29 mouse cellular contexts compared by ENCODE assay signal in genomic region chr16:51917540-51917939, GRCm38 (mm10).
DNase-seq lines count a peak whose midpoint lies in the region; ATAC-seq and TF ChIP-seq lines count a peak whose summit lies in the region.
"Had no signal": no experiment of that assay in that cellular context is flagged by ENCODE, and none has a peak within 500 bp of the region (broad histone marks: within the 10 kb centered on the region; RNA-seq: fewer than 3 reads in every experiment).

No protein-coding gene starts in this region.

- H3K9ac ChIP-seq in hindbrain, postnatal 0 days (replicated peaks; ENCODE audit: low read length), result no peak overlapping the region
- H3K9ac ChIP-seq in midbrain, embryonic 11.5 days (ENCODE audit: low read length), result no peak overlapping the region
- H3K9ac ChIP-seq in midbrain, embryonic 13.5 days (replicated peaks), result no peak overlapping the region
- no peak overlapping the region for H3K9ac ChIP-seq in intestine, postnatal 0 days (ENCODE audit: low read depth, low read length)
- H3K9ac ChIP-seq: embryonic facial prominence, embryonic 13.5 days; forebrain, embryonic 12.5 days; heart, embryonic 13.5 days; hindbrain, embryonic 15.5 days had no signal

- no peak overlapping the region for H3K4me2 ChIP-seq in hindbrain, postnatal 0 days (ENCODE audit: low read depth, low read length)
- H3K4me2 ChIP-seq in midbrain, embryonic 11.5 days, result no peak overlapping the region
- no peak overlapping the region for H3K4me2 ChIP-seq in midbrain, embryonic 13.5 days (replicated peaks)
- H3K4me2 ChIP-seq in intestine, postnatal 0 days (replicated peaks; ENCODE audit: low read depth), result no peak overlapping the region
- H3K4me2 ChIP-seq: embryonic facial prominence, embryonic 13.5 days; forebrain, embryonic 12.5 days; hindbrain, embryonic 15.5 days had no signal

- peak overlapping the region; percentile 35; the same call in 1 of the 2 replicates for H3K27ac ChIP-seq in hindbrain, embryonic 10.5 days
- H3K27ac ChIP-seq in hindbrain, postnatal 0 days, result no peak overlapping the region
- no peak overlapping the region; the same call in 1 of the 2 replicates for H3K27ac ChIP-seq in midbrain, embryonic 11.5 days (ENCODE audit: low read depth, low read length)
- H3K27ac ChIP-seq in midbrain, embryonic 13.5 days, result no peak overlapping the region
- no peak overlapping the region for H3K27ac ChIP-seq in intestine, postnatal 0 days (ENCODE audit: low read depth, low read length)
- H3K27ac ChIP-seq: embryonic facial prominence, embryonic 13.5 days; forebrain, embryonic 12.5 days; heart, adult 2 months; heart, embryonic 10.5 days; heart, embryonic 13.5 days; hindbrain, embryonic 15.5 days had no signal

- ATAC-seq in hindbrain, postnatal 0 days, result no peak
- ATAC-seq in midbrain, embryonic 11.5 days (ENCODE audit: low FRiP score), result no peak
- ATAC-seq in midbrain, embryonic 13.5 days, result no peak
- no peak for ATAC-seq in intestine, postnatal 0 days
- ATAC-seq: inflammation-experienced regulatory T-cells, adult 6 months; intestine, embryonic 16.5 days; Patski had no signal

- no peaks in the 10 kb centered on the region for H3K9me3 ChIP-seq in hindbrain, embryonic 10.5 days
- no peaks in the 10 kb centered on the region for H3K9me3 ChIP-seq in hindbrain, postnatal 0 days (ENCODE audit: low read length)
- H3K9me3 ChIP-seq in midbrain, embryonic 11.5 days (ENCODE audit: control insufficient read depth, low read length), result no peaks in the 10 kb centered on the region
- H3K9me3 ChIP-seq in midbrain, embryonic 13.5 days, result no peaks in the 10 kb centered on the region
- H3K9me3 ChIP-seq in intestine, postnatal 0 days (ENCODE audit: control insufficient read depth), result no peaks in the 10 kb centered on the region
- H3K9me3 ChIP-seq: embryonic facial prominence, embryonic 10.5 days; embryonic facial prominence, embryonic 13.5 days; forebrain, embryonic 12.5 days; G1E; heart, embryonic 10.5 days; hindbrain, embryonic 15.5 days had no signal

- TF ChIP-seq CTCF in hindbrain, postnatal 0 days (IDR thresholded peaks at IDR 0.05; ENCODE audit: low read depth), result no peak
- TF ChIP-seq CTCF in intestine, postnatal 0 days (IDR thresholded peaks at IDR 0.05; ENCODE audit: low read depth), result no peak

- H3K4me1 ChIP-seq in hindbrain, embryonic 10.5 days (replicated peaks), result peaks cover 17% of the 10 kb centered on the region; the same call in 1 of the 2 replicates
- no peaks in the 10 kb centered on the region for H3K4me1 ChIP-seq in hindbrain, postnatal 0 days (ENCODE audit: insufficient read depth, low read length)
- H3K4me1 ChIP-seq in midbrain, embryonic 11.5 days (ENCODE audit: control insufficient read depth, insufficient read depth, low read length), result peaks cover 7% of the 10 kb centered on the region
- peaks cover 25% of the 10 kb centered on the region for H3K4me1 ChIP-seq in midbrain, embryonic 13.5 days (replicated peaks)
- no peaks in the 10 kb centered on the region for H3K4me1 ChIP-seq in intestine, postnatal 0 days (replicated peaks; ENCODE audit: control insufficient read depth, insufficient read depth, low read length)

- 42% methylated on average over 2 of the region's 2 CpGs for WGBS in hindbrain, embryonic 10.5 days
- 44% methylated on average over 2 of the region's 2 CpGs for WGBS in hindbrain, postnatal 0 days
- 43% methylated on average over 2 of the region's 2 CpGs for WGBS in midbrain, embryonic 11.5 days
- 46% methylated on average over 2 of the region's 2 CpGs for WGBS in midbrain, embryonic 13.5 days
- 33% methylated on average over 2 of the region's 2 CpGs for WGBS in intestine, postnatal 0 days

- DNase-seq in hindbrain, embryonic 10.5 days (ENCODE audit: low spot score), result no peak
- no peak for DNase-seq in hindbrain, postnatal 0 days (ENCODE audit: low spot score)
- peak; percentile 39 for DNase-seq in midbrain, embryonic 11.5 days (ENCODE audit: low spot score, missing footprints)
- DNase-seq in 416B (ENCODE audit: low read depth), result peak; percentile 22
- no peak for DNase-seq in thymus, postnatal 4 days
- DNase-seq: adrenal gland, postnatal 10 days; adrenal gland, postnatal 36 days; cerebellum, adult 18-20 months; cerebellum, adult 9-10 months; cerebellum, postnatal 14 days; gastrocnemius, postnatal 10 days; gastrocnemius, postnatal 36 days; heart, adult 2 months; heart, postnatal 14 days; heart, postnatal 4 days had no signal

- no peak overlapping the region for H3K4me3 ChIP-seq in hindbrain, embryonic 10.5 days
- H3K4me3 ChIP-seq in hindbrain, postnatal 0 days (ENCODE audit: low read length), result no peak overlapping the region
- no peak overlapping the region for H3K4me3 ChIP-seq in midbrain, embryonic 11.5 days (ENCODE audit: low read depth, low read length)
- no peak overlapping the region for H3K4me3 ChIP-seq in midbrain, embryonic 13.5 days (replicated peaks)
- no peak overlapping the region for H3K4me3 ChIP-seq in intestine, postnatal 0 days (ENCODE audit: low read depth, low read length)
- H3K4me3 ChIP-seq: embryonic facial prominence, embryonic 10.5 days; embryonic facial prominence, embryonic 13.5 days; erythroblast, embryonic 14.5 days; forebrain, embryonic 12.5 days; heart, adult 2 months; heart, embryonic 10.5 days; heart, embryonic 13.5 days; hindbrain, embryonic 15.5 days had no signal

- H3K27me3 ChIP-seq in hindbrain, embryonic 10.5 days (ENCODE audit: insufficient read depth, poor library complexity, severe bottlenecking), result no peaks in the 10 kb centered on the region
- no peaks in the 10 kb centered on the region for H3K27me3 ChIP-seq in hindbrain, postnatal 0 days (ENCODE audit: insufficient read depth, low read length)
- H3K27me3 ChIP-seq in midbrain, embryonic 11.5 days (ENCODE audit: control insufficient read depth, insufficient read depth, low read length), result no peaks in the 10 kb centered on the region
- no peaks in the 10 kb centered on the region for H3K27me3 ChIP-seq in midbrain, embryonic 13.5 days
- no peaks in the 10 kb centered on the region for H3K27me3 ChIP-seq in intestine, postnatal 0 days (replicated peaks; ENCODE audit: control insufficient read depth, insufficient read depth, low read length)
- H3K27me3 ChIP-seq: CH12.LX; embryonic facial prominence, embryonic 13.5 days; forebrain, embryonic 12.5 days; heart, embryonic 13.5 days; hindbrain, embryonic 15.5 days; Patski had no signal

- H3K36me3 ChIP-seq in hindbrain, embryonic 10.5 days, result no peaks in the 10 kb centered on the region
- no peaks in the 10 kb centered on the region for H3K36me3 ChIP-seq in hindbrain, postnatal 0 days (ENCODE audit: insufficient read depth, low read length)
- H3K36me3 ChIP-seq in midbrain, embryonic 11.5 days (ENCODE audit: control insufficient read depth, insufficient read depth, low read length), result no peaks in the 10 kb centered on the region
- no peaks in the 10 kb centered on the region for H3K36me3 ChIP-seq in midbrain, embryonic 13.5 days
- no peaks in the 10 kb centered on the region for H3K36me3 ChIP-seq in intestine, postnatal 0 days (ENCODE audit: control insufficient read depth, insufficient read depth)
- H3K36me3 ChIP-seq: embryonic facial prominence, embryonic 10.5 days; embryonic facial prominence, embryonic 13.5 days; forebrain, embryonic 12.5 days; G1E; heart, embryonic 10.5 days; heart, embryonic 13.5 days; hindbrain, embryonic 15.5 days had no signal

Comparison
In these comparisons a context has a peak if more than half of its experiments do, and no peak if none do; other contexts are left out.
1. DNase-seq: peak in midbrain, embryonic 11.5 days (single experiment) and 416B (single experiment); none in hindbrain, embryonic 10.5 days (single experiment), hindbrain, postnatal 0 days (single experiment) and thymus, postnatal 4 days (single experiment).